Mouse (Mus musculus): ENCODE results near the gene Rbms3.

The Rbms3 gene

DNA sequence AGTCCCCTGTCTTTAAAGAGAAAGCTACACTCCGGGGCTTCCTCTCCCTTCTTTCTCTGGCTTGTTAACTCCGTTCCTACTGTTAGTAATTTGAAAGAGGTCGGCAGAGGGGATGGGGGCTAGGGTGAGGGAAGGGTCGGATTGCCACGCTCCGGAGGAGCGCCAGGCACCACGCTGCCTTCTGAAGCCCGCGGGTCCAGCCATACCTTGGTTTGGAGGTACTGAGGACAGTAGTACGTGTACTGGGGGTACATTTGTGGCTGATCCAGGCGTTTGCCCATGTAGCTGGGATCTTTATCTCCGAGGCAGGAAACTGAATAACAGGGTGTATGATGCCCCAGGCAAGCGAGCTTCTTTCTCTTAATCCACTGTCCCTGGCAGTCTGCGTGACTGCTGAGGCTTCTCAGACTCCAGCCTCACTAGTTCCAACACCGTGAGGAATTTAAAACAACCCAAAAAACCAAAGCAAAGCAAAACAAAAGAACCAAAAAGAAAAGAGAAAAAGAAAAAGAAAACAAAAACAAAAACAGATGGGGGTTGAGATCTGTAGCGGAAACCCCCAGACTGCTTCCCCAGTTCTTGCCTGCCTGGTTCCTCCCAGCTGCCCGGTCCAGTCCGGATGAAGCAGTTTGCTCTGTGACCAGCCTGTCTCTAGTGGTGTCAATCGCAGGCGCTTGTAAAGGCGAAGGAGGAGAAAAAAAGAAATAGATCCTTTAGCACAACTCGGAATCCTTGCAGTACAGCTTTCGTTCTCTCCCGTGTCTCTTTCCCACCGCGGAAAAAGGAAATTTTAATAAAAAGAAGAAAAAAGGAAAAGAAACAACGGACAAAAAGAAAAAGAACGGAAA is 378.0 kb downstream of the Rbms3 start:
- no peak for DNase-seq (ENCODE audit: low read depth)

DNA sequence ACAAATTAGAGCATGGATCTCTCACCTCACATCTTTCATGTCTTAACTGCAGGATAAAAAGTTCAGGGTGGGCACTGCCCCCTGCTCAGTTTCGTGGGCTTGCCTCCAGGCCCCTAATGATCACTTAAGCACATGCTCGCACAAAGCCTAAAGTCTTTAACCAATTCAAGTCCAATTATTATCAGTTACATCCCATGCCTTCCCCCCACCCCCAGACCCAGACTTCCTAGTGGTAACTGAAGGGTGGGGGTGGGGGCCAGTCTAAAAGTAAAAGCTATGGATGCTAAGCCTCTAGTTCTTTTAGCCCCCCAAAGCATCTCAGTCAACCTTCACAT is 378.9 kb downstream of the Rbms3 start:
- no peak for DNase-seq (ENCODE audit: low read depth)

DNA sequence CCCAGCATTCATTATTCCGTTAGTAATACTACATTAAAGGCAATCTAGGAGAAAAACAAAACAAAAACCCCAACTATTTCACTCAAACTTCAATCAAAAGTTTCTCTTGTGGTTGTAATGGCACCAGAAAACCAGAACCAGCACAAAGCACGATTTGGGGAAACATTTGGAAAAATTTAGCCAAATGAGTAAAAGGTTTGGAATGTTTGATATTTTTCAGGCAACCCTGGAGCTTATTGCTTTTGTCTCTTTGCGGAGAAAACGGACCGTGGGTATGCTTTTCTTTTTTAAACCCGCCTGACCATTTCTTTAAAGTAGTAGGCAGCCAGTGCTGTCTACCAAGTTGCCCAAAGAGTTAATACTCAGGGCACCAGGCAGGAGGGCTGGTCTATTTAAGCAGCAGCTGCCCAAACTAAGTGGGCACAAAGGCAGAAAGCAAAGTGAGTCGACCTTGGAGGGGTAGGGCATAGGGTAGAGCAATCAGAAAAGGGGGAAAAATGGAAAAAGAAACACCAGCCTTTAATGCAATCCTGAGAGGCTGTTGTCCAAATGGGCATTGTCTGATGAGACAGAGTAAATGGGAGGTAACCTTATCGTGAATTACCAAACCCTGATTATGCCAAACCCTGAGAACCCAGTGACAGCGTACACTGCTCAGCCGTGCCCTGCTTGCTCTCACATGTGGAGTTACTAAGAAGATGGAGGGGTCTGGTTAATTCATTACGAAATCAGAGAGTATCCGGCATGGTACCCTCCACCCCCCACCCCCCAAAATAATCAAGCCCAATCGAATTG is 379.5 kb downstream of the Rbms3 start:
- no peak for DNase-seq (ENCODE audit: low read depth)

DNA sequence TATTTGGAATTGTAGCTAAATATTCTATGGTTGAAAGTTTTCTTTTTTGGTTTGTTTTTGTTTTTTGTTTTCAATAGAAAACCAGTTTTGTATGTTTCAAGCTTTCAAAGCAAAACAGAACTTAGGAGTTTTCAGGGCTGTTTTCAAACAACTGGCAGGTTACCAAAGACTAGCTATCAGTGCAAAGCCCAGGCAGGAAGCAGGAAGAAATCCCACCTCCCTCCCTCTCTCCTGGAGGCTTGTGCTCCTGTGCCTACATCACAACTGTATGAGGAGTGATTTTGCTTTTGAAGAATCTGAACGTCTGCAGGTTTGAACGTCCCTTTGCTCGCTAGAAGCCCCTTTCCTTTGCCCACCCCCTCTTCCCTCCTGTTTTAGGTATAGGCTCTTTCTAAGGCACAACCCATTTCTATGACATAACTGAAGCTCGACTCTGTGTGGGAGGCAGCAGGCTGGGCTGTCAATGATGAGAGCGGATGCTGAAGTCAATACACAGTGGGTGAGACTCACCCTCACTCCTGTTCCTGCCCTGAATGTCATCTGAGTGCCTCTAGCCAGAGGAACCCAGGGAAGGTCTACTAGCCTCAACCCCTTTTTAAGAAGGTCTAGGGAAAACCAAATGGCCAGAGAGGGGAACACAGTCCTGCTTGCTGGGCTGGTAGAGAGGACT is 382.3 kb downstream of the Rbms3 start:
- DNase-seq (ENCODE audit: low read depth): no peak

DNA sequence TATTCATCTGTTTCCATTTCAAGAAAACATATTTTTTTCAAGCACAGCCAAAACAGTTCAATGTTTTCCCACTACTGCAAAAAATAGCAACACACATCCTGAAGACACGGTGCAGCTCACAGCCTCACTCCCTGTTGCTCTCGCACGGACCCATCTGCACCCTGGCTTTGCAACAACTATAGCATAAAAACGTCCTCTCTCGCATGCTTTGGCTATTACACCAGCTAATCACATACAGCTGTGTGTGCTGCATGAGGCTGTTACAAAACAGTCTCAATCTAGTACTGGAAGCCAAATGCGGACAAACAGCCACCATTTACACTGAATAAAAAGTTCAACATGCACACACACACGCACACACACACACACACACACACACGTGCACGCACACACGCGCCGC is 383.5 kb downstream of the Rbms3 start:
- DNase-seq (ENCODE audit: low read depth): no peak

DNA sequence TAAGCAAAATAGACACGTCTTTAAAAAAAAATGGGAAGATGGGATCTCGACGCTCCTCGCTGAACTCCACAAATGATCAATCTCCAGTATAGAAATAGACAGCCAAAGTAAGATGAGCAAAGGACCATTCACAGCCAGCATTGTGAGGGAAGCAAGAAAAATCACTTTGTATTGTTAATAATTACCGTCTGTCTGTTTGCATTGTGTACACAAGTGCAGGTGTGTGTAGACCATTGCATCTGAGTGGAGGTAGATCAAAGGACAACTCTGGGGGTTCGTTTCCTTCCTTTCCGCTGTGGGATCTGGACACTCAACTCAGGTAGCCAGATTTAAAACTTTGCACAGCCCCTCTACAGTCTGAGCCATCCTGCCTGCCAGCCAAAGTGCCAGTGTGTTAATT is 386.3 kb downstream of the Rbms3 start:
- DNase-seq (ENCODE audit: low read depth): no peak

DNA sequence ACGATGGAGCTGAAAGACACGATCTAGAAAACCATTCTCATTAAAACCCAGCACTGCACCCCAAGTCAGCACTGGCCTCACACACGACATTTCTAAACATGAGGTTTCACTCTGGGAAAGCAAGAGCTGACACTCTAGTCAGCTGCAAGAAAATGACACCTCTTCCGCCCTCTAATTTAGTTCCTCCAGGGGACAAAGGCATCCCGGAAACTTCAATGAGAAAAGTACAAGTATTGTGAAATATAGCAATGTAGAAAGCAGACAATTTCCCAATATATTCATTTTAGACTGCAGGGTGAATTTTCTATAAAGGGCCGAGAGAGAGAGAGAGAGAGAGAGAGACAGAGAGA is 395.0 kb downstream of the Rbms3 start:
- DNase-seq (ENCODE audit: low read depth): no peak

DNA sequence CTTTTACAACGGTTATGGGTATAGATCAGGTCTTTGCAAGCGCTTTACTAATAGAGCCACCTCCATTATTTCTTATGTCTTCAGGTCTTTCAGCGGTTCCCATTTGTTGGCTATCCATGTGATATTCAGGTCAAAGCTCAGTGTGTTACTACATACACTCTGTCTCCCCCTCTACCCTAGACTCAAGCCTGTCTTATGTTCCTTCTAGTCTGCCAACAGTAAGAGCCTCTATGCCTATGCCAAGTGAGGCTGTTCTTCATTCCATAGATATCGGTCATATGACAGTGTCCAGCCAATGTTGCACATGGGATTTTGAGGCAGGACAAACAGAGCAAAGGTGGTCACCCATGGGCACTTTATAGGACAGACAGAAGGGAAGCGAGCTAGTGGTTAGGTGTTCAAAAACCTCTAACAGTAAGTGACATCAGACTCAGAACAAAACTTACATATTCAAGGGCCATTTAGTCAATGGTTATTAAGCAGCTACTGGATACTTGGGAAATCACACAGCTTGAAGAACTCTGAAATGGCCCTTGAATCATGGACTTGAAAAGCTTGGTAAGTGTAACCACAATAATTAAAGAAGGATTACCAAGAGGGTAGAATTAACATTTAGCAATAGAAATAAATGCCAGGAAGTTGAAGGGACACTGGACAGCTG is 395.5 kb downstream of the Rbms3 start:
- no peak for DNase-seq (ENCODE audit: low read depth)

DNA sequence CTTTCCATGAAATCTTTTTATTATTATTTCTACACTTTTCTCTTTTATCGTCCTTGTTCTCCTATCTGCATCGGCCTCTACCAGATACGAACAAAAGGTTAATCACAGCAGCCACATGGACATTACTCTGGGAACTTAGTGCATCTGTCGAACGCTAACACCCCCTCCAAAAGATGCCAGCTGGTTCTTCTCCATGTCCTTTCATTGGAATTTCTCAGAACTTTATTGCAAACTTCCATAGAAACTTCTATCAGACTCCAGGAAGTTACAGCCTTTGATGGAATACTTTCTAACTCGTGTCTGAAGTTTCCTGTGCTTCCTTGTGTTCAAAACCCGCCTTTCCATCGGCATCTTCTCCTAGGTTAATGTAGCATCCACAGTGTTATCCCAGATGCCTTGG is 407.0 kb downstream of the Rbms3 start:
- DNase-seq (ENCODE audit: low read depth): no peak

DNA sequence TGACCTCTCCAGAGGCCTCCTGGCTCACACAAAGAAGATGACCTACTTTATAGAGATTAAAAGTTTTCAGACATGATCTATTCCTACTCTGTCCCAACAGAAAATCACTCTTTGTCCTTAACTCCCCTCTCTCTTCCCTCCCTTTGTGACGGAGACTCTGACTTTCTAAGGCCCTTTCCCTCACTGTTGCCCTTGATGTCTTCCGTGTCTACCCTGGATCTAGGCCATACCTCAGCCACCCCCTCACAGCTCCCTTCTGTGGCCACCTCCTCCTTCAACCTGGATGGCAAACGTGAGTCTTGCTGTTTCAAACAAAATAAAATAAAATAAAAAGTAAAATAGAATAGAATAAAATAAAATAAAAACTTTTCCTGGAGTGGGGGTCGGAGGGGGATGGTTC is 408.2 kb downstream of the Rbms3 start:
- no peak for DNase-seq (ENCODE audit: low read depth)

DNA sequence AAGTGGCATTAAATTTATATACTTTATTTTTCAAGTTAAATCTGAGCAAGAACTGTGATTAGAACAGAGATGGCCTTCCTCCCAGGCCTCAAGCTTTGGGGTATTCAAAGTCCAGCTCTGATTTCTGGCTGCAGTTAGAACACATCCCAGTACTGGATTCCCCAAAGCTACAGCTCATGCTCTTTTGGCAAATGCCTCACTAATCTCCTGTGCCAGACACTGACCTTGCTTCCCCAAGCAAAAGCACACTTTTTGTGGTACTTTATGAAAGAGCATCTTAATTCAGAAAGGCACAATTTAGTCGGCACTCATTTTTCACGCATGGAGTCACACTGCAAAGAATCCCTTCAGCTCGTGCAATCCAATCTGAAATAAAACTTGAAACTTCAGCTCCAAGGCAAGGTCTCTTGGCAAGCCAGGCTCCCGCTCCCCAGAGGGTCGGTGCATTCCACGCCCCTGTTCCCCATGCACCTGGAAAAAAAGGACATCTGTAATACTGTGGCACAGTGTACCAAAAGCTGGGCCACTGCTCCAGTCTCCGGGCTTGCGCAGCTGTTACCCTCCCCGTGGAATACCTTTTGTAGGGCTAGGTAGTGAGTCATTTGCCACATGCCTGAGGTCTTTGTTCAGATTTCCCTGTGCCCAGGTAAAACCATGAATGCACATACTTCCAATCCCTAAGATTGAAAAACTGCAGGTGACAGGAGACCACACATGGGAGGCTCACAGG is 413.5 kb downstream of the Rbms3 start:
- DNase-seq (ENCODE audit: low read depth): no peak

DNA sequence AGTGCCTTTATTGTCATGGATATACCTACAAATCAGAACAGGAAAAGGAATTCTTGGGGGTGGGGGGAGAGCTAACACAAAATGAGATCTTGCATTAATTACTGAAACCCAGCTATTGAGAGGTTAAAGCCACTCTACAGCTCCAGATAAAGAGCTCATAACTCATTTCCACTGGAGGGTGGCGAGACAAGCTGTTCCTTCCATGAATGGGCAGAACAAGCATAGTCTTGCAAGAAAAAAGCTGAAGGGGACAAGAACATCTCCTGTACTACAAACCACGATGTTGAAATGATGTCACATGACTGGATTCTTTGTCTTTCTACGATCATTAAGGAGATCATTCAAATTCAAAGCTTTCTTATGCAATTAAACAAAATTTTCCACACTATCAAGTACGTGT is 417.7 kb downstream of the Rbms3 start:
- DNase-seq (ENCODE audit: low read depth): no peak

DNA sequence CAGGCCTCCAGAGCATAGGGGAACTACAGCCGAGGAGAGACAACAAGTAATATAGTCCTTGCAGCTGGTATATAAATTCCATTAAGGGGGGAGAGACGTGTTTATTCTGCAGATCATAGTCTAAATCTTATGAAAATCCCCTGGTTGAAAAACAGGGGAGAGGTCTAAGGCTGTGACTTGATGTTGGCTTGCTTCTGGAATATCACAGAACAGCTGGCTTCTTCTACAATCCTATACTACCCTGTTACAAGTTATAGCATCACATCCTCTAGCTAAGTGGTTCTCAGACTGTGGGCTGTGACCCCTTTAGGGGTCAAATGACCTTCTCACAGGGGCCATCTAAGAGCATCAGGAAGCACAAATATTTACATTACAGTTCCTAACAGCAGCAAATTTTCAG is 419.4 kb downstream of the Rbms3 start:
- no peak for DNase-seq (ENCODE audit: low read depth)

DNA sequence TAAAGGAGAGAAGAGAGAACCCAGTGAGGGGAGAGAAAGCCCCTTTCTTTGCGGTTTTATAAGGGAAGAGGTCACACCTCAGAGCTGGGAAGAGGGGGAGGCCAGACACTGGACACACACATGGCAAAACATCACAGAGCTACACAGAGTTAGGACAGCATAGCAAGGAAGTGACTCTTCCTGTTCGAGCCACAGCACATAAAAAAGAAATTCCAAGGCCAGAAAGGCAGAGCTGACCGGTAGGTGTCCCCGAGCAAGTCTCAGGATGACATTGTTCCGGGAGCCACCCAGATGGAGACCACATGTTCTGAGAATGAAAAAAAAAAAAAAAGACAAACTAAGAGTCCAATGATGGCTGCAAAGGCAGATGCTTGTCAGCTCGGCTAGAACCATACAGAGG is 424.3 kb downstream of the Rbms3 start:
- no peak for DNase-seq (ENCODE audit: low read depth)

DNA sequence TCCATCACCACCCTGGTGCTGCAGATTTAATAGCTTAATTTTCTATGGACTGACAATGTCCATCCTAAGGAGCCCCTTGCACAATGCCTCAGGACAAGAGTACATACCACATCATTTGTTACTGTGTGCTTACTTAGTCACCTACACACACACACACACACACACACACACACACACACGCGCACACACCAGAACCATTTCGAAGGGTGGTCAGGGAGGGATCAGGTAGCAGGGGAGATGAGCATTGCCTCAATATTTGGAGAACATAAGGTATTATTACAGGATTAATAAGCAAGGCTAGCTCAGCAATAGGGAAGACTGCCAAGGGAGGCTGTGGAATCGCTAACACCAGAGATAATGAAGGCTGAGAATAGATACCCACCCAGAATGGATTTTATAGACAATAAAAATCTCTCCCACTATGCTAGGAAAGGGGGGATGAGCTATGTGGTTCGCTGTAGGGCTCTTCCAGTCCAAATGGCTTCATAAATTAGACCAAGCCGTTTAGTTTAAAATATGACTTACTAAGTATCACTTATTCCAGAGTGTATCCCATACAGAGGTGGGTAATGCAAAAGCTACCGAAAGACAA is 429.6 kb downstream of the Rbms3 start:
- no peak for DNase-seq (ENCODE audit: low read depth)

DNA sequence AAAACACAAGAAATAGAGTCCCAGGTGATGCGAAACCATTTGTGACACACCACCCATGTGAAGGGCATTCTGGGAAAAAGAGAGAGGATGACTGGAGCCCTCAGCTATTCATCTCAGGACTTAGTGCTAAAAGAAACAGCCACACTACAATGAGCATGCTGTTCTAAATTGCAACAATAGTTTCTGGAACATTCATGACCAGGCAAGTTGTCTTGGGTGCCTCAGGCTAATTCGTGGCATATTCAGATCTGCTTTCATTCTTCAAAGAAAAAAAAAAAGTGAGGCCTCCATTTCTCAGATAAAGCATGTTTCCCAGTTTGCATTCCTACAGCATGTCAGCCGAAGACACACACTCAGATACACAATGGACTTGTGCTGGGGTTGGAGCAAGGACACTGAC is 432.2 kb downstream of the Rbms3 start:
- no peak for DNase-seq (ENCODE audit: low read depth)

DNA sequence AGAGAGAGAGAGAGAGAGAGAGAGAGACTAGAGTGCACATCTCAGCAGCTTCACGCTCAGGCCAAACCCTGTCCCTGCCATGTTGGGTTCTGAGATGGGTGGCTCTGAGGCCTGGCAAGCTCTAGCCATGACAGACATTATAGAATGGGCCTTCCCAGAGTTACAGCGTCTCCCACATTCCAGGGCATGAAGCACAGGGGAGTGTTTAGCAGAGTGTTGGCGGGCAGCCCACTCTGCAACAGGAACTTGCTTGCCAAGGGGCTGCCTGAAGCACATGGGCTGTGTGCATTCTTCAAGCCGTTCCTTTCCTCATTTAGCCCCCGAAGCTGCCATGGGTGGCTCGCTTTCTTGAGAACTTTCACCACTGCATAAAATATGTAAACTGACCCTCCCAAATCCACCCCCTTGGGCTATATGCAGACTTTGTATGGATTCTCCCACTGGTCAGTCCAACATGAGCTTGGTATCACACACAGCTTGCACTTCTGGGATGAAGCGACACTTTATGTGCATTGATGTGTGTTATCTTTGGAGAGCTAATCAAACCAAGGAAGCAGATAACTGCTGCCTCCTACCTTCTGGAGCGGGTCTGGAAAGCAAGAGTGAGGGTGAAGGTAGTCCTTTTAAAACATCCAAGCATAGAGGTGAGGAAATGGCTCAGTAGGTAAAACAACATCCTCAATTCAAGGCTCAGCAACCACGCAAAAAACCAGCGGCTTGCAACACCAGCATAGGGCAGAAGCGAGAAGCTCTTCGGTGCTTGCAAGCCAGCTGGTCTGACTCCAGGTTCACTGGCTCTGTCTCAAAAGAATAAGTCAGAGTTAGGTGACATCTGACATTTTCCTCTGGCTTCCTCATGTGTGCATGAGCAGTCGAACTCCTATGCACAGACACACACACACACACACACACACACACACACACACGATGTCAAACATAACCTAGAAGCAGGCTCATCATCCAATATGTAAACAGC is 436.9 kb downstream of the Rbms3 start:
- no peak for DNase-seq (ENCODE audit: low read depth)

DNA sequence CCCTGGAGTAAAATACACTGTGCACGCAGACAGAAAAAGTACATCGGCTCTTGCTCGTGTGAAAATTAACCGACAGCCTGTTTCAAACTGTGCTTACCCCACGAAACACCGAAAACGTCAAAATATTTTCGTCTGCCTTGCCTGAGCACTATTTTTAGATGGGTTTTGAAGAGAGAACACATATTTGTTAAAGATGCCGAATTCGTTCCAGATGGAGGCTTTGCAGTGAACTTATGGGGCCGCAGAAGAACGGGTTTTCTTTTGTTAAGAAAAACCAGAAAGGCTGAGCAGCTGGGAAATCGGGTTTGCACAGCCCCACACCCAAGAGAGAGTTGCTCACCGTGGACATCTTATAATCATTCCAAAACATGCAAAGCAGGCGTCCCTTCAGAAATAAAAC is 437.6 kb downstream of the Rbms3 start:
- no peak for DNase-seq (ENCODE audit: low read depth)

DNA sequence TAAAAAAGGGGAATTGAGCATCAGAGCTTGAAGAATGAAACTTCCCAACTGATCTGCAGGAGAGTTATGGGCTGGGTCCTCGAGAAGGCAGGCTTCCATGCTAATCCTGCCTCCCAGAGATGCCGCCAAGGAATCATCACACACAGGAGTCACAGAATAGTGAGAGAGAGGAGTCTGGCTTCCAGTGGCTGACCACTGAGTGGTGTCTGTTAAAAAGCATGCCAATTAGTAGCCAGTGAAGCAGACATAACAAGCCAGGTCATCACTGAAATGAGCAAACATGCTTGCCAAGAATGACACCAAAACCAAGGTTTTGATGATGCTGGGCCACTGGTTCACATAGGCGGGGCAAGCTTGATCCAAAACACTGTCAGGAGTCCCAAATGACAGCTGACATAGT is 441.3 kb downstream of the Rbms3 start:
- DNase-seq (ENCODE audit: low read depth): no peak
